Mouse (Mus musculus) bone marrow, adult 2 months (tissue): Measurements from ENCODE around the gene Apln. TPM values are rescaled to one million over a fixed set of nuclear protein-coding genes. Genes with fewer than 3 reads are reported as not detected.

Experiments used
- H3K27ac ChIP-seq: fragments of 200-500 bp; 2 replicates; pipeline ENCODE4 v1.5.1; 2012; ENCODE audit warnings: low read depth, mild to moderate bottlenecking, control low read depth, inconsistent platforms, low read length; ENCODE audit not compliant: control insufficient read depth, poor library complexity, insufficient read depth
- H3K4me1 ChIP-seq: fragments of 200-500 bp; 2 replicates; pipeline ENCODE4 v1.6.1; 2011; ENCODE audit warnings: low read length; ENCODE audit not compliant: control insufficient read depth, insufficient read depth
- H3K4me3 ChIP-seq: fragments of 200-500 bp; replicated peaks from 2 replicates; pipeline ENCODE3; 2011; ENCODE audit warnings: mild to moderate bottlenecking, low read depth, low read length, control low read depth; ENCODE audit not compliant: control insufficient read depth
- CTCF ChIP-seq: fragments of 200-500 bp; IDR thresholded peaks from 2 replicates; pipeline ENCODE4 v1.5.1; 2011; ENCODE audit warnings: low read length, control low read depth; ENCODE audit not compliant: control insufficient read depth, insufficient read depth
- POLR2A ChIP-seq: fragments of 200-500 bp; IDR thresholded peaks from 2 replicates; pipeline ENCODE4 v1.6.1; 2011; ENCODE audit warnings: low read depth, mild to moderate bottlenecking, control low read depth, low read length, borderline replicate concordance; ENCODE audit not compliant: control insufficient read depth
- WGBS: fragments of 180-500 bp; shearing (Covaris S2); methylation state at CpG from one replicate; pipeline ENCODE4 v1.1.7; 2018; 5-methylcytosine and 5-hydroxymethylcytosine counted together
- polyA plus RNA-seq: library from polyadenylated mRNA; stranded (reverse); fragments of >200 nt; gene quantifications from 2 replicates; pipeline ENCODE4 v1.2.4, GENCODE M21; 2011; ENCODE audit warnings: low replicate concordance; ENCODE audit not compliant: missing spikeins, insufficient read depth, insufficient read length

Apln gene
- polyA plus RNA-seq, 1 experiment: not detected

DNA sequence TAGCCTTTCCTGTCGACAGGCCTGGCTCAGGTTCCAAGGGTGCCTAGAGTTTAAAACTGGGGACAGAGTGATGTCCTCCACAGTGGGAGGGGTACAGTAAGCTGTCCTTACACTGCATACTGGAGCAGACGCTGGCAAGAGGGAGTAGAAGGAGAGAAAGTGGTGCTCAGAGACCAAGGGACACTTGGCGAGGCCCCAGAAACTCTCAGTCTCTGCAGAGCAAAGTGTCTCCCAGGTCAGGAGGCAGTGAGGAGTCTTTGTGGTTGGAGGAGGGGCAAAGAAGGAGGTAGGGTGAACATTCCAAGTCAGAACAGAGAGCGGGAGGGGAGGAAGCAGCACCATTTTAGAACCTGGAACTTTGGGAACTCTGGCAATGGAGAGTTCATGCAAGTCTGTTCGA lies 2.8 kb downstream of the Apln start:
- WGBS: 74% methylated on average over 5 of the region's 5 CpGs
- Histone ChIP-seq H3K4me1 (no peaks in the 10 kb centered on the region), H3K27ac (no peak overlapping the region), H3K4me3 (no peak overlapping the region)
- TF ChIP-seq POLR2A: no peak
- TF ChIP-seq CTCF: no peak

DNA sequence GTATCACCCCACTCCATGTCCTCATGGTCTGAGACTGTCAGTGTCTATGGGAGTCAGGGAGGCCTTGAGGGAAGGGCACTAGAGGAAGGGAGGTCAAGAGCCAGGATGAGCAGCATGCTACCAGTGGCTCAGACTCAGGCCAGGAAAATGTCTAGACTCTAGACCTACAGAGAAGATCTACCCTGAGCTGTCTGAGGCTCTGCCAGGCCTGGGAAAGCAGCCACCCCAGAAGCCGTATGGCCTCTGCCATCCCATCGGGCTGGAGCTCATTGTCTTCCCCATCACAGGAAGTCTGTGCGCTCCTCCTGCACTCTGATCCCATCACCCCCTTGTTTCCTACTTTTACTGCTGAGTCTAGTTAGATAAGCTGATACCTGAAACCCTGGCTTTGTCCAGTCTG lies 4.1 kb downstream of the Apln start:
- Histone ChIP-seq H3K4me1 (no peaks in the 10 kb centered on the region), H3K4me3 (no peak overlapping the region), H3K27ac (no peak overlapping the region)
- TF ChIP-seq CTCF (no peak), POLR2A (no peak)
- WGBS: 71% methylated on average over 3 of the region's 3 CpGs

DNA sequence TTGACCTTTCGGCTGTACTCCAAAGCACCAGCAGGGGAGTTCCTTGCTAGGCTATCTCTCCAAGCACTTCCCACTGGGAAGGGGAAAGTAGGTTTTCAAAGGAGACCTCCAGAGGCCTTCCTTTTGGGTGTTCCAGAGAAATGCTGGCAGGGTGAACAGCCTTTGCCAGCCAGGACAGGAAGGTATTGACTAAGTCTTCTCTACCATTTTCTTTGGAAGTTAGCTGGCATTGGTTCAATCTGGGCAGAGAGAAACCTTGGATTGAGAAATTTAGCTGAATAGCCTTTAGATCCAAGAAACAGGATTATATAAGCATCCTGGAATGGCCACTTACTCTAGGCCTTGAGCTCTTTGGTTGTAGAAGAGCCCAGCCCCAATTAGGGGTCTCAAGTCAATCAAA lies 11.8 kb downstream of the Apln start:
- H3K27ac ChIP-seq: no peak overlapping the region
- no peak overlapping the region for H3K4me3 ChIP-seq
- no peaks in the 10 kb centered on the region for H3K4me1 ChIP-seq
- 82% methylated on average over 1 of the region's 1 CpGs for WGBS
- TF ChIP-seq CTCF (no peak), POLR2A (no peak)

DNA sequence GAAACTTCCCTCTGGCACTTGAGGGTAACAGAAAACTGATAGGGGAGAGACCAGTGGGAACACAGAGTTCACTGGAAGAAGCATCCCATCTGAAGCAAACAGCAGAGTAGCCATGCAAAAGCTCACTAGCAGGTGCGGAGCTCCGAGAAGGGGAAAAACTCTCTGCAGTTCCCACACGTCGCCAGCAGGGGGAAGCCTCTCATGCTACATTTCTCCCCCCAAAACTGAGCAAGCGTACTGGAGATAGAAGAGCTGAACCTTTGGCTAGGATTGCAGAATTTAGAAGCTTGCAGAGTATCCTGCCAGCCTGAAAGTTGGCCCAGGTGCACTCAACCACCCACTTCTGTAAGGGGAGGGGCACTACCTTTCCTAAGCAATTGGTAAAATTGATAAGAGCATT lies 14.7 kb downstream of the Apln start:
- Histone ChIP-seq H3K4me3 (no peak overlapping the region), H3K4me1 (no peaks in the 10 kb centered on the region), H3K27ac (no peak overlapping the region)
- WGBS: 6% methylated on average over 5 of the region's 5 CpGs
- peak; percentile 67 for TF ChIP-seq CTCF
- no peak for TF ChIP-seq POLR2A

DNA sequence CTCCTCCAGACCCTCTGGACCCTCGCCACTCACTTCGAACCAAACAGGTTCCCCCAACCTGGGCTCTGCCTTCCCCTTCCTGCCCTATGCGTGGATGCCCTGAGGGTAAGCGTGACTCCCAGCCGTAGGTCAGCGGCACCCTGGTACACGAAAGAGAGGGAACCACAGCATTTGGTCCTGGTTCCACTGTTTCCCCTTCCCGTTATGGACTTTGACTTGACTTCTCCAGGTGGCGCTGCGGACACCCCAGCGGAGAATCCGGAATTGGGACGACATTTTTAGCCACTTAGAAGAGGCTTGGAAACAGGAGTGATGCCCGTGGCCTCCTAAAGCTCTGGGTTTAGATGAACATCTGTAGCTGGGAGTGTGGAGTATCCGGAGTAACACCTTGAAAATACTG lies 15.3 kb downstream of the Apln start:
- 44% methylated on average over 15 of the region's 15 CpGs for WGBS
- Histone ChIP-seq H3K27ac (no peak overlapping the region), H3K4me1 (no peaks in the 10 kb centered on the region), H3K4me3 (no peak overlapping the region)
- TF ChIP-seq POLR2A: no peak

DNA sequence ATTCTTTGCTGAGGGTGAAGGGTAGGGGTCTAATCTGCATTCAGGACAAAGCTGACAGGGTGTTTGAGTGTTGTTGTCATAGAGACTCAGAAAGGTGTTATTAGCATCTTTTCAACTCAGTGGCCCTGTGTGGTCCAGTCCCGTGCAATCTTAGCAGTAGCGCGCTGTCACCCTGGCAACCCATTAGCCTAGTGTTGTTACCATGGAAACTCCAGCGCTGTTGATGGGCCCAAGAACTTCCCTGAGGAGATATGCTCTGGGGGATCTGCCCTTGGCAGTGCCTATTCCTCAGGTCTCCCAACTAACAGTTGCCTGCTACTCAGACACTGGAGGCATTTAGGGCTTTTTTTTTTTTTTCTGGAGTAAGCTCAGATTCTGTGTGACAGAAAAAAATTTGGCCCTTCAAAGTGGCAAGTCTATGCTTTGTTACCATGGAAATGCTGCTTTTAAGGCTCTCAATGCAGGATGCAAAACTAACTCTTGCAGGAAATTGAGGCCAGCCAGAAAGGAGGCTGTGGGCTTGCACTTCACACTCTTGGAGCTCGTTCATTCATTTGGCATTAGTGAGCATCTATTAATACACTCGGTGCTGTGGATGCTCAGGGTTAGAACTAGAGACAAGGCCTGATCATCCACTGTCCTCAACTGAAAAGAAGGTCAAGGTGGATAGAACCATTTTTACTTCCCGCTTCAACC lies 17.6 kb downstream of the Apln start:
- Histone ChIP-seq H3K4me3 (no peak overlapping the region), H3K27ac (no peak overlapping the region), H3K4me1 (no peaks in the 10 kb centered on the region)
- 59% methylated on average over 7 of the region's 7 CpGs for WGBS
- TF ChIP-seq POLR2A: no peak
- no peak for TF ChIP-seq CTCF

DNA sequence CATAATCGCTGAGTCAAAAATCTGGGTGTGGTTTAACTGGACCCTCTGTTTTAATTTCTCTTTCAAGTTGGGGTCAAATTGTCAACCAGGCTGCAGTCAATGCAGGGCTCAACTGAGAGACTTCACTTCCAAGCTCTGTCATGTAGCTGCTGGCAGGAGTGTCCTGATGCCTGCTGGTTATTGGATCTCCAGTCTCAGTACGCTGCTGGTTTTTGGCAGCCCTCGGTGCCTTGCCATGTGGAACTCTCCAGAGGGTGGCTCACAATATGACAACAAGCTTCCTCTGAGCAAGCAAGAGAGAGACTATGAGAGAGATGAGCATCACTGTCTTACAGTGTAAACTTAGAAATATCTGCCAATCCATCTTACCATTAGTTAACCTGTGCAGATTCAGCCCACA lies 23.0 kb downstream of the Apln start:
- no peak for TF ChIP-seq POLR2A
- no peak for TF ChIP-seq CTCF
- WGBS: 85% methylated on average over 3 of the region's 3 CpGs
- H3K4me1 ChIP-seq: no peaks in the 10 kb centered on the region
- H3K27ac ChIP-seq: no peak overlapping the region
- H3K4me3 ChIP-seq: no peak overlapping the region

DNA sequence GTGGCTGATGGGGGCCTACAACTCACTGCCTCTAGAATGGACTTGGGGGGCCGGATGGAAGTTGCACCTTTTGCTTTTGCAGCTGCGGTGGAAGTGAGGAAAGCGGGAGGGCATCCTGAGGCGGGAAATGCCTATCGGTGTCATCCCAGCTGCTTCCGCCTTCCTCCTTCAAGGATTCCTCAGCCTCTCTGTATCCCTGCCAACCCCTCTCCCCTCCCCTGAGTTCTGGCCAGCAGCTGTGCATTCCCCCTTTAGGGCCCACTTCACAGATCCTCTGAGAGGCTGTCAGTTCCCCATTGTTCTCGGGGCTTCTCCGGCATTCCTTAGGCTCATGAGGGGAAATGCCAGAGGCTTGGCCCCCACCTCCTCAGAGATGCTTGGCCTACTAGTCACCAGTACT lies 28.6 kb downstream of the Apln start:
- TF ChIP-seq CTCF (no peak), POLR2A (no peak)
- Histone ChIP-seq H3K27ac (no peak overlapping the region), H3K4me1 (no peaks in the 10 kb centered on the region), H3K4me3 (no peak overlapping the region)
- 79% methylated on average over 8 of the region's 8 CpGs for WGBS

DNA sequence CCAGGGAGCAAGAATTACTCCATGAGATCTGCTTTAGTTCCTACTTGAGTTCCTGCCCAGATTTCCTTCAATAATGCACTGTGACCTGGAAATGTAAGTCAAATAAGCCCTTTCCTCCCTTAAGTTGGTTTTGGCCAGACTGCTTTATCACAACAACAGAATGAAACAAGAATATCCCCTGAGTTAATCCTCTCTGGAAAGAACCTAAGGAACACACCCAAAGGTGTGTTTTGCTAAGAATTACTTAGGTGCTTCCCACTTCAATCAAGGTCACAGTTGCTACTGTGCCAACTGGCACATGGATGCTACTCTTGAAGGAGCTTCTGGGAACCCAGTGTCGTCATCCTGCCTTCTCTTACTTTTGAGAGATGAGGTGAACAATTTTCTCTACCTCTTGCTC lies 29.9 kb downstream of the Apln start:
- no peak overlapping the region for H3K27ac ChIP-seq
- TF ChIP-seq POLR2A: no peak
- WGBS: 68% methylated on average over 1 of the region's 1 CpGs

More for the DNA sequence above, 29.9 kb downstream of the Apln start:
- Histone ChIP-seq H3K4me3 (no peak overlapping the region), H3K4me1 (no peaks in the 10 kb centered on the region)
